Mouse (Mus musculus): Measurements from ENCODE around the gene Fat4. TPM values are rescaled to one million over a fixed set of nuclear protein-coding genes. Genes with fewer than 3 reads are reported as not detected.

Fat4 gene
- polyA plus RNA-seq, 1 experiment: 1.5 TPM

GRCm38 (mm10) chr3:38908426-38909111, 21.8 kb downstream of the Fat4 start:
- Histone ChIP-seq H3K4me1 (ENCODE audit: control insufficient read depth, insufficient read depth, low read length) (peaks cover 5% of the 10 kb centered on the region), H3K27ac (ENCODE audit: insufficient read depth, low read length) (no peak overlapping the region), H3K4me3 (replicated peaks; ENCODE audit: insufficient read depth, low read depth, low read length) (no peak overlapping the region), H3K27me3 (ENCODE audit: control insufficient read depth, insufficient read depth, low read length) (no peaks in the 10 kb centered on the region)
- DNase-seq: no peak
- no peak for TF ChIP-seq CTCF (IDR thresholded peaks at IDR 0.05; ENCODE audit: borderline replicate concordance, insufficient read depth, low read depth, low read length)
- no peak for TF ChIP-seq POLR2A (IDR thresholded peaks at IDR 0.05; ENCODE audit: borderline replicate concordance, insufficient read depth, low read length)
- WGBS: 39% methylated on average over 13 of the region's 13 CpGs

- Histone ChIP-seq H3K4me1 (ENCODE audit: control insufficient read depth, insufficient read depth, low read length) (peaks cover under 1% of the 10 kb centered on the region; the same call in 1 of the 2 replicates), H3K27ac (ENCODE audit: insufficient read depth, low read length) (no peak overlapping the region), H3K4me3 (replicated peaks; ENCODE audit: insufficient read depth, low read depth, low read length) (no peak overlapping the region), H3K27me3 (ENCODE audit: control insufficient read depth, insufficient read depth, low read length) (no peaks in the 10 kb centered on the region)
- TF ChIP-seq POLR2A (IDR thresholded peaks at IDR 0.05; ENCODE audit: borderline replicate concordance, insufficient read depth, low read length): no peak
- no peak for TF ChIP-seq CTCF (IDR thresholded peaks at IDR 0.05; ENCODE audit: borderline replicate concordance, insufficient read depth, low read depth, low read length)
- WGBS: 75% methylated on average over 5 of the region's 5 CpGs
- no peak for DNase-seq
Observed at GRCm38 (mm10) chr3:38912768-38913487, 26.2 kb downstream of the Fat4 start.

DNA sequence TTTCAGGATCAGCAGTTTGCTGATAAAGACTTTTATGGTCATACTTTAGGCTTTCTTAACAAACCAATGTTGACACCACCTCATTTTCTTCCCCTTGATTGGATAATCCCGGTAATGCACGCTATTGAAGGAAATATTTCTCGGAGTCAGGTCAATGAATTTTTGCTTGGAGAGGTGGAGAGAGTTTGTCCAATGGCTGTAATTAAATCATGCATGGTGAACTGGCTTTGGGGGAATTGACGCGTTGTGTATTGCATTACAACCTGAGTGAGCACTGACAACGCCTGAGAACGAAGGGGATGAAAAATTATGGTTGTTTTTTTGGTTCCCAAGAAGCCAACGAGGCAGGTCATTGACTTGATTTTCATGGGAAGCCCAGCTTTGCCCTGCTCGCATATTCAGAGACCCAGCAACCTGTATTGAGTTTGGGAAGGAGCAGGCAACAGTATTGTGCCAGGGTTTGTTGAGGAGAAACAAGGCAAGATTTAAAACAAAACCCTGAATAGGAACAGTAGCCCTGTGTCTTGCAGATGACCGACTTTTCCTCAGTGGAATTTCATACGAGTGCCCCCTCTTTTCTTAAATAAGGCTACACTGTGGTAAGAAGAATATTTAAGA, 26.9 kb downstream of the Fat4 start:
- no peak overlapping the region for H3K27ac ChIP-seq (ENCODE audit: insufficient read depth, low read length)
- no peaks in the 10 kb centered on the region for H3K27me3 ChIP-seq (ENCODE audit: control insufficient read depth, insufficient read depth, low read length)
- 29% methylated on average over 11 of the region's 11 CpGs for WGBS
- DNase-seq: no peak
- no peaks in the 10 kb centered on the region for H3K4me1 ChIP-seq (ENCODE audit: control insufficient read depth, insufficient read depth, low read length)
- no peak overlapping the region for H3K4me3 ChIP-seq (replicated peaks; ENCODE audit: insufficient read depth, low read depth, low read length)
- TF ChIP-seq CTCF (IDR thresholded peaks at IDR 0.05; ENCODE audit: borderline replicate concordance, insufficient read depth, low read depth, low read length): no peak
- TF ChIP-seq POLR2A (IDR thresholded peaks at IDR 0.05; ENCODE audit: borderline replicate concordance, insufficient read depth, low read length): no peak

DNA sequence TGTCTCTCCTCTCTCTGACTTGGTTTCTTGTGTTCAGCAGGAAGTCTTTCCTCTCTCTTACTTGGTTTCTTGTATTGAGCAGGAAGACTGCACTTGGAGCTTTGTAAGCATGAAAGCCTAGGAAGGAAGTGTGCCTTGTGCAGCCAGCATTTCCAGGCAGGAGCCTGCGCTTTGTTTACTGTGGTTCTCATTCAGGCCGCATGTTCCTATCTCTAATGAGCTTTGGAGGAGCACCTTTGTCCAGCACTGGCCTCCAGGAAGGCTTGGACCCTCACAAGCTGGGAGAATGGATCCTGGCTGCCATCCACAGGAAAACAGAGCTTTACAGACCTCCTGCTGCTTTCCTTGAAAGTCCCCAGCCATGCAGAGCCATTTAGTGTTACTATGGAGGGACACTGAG, 32.2 kb downstream of the Fat4 start:
- 57% methylated on average over 2 of the region's 2 CpGs for WGBS

GRCm38 (mm10) chr3:38921031-38921430, 34.3 kb downstream of the Fat4 start:
- Histone ChIP-seq H3K4me1 (ENCODE audit: control insufficient read depth, insufficient read depth, low read length) (no peaks in the 10 kb centered on the region), H3K27me3 (ENCODE audit: control insufficient read depth, insufficient read depth, low read length) (no peaks in the 10 kb centered on the region), H3K27ac (ENCODE audit: insufficient read depth, low read length) (no peak overlapping the region), H3K4me3 (replicated peaks; ENCODE audit: insufficient read depth, low read depth, low read length) (no peak overlapping the region)
- DNase-seq: no peak
- no peak for TF ChIP-seq POLR2A (IDR thresholded peaks at IDR 0.05; ENCODE audit: borderline replicate concordance, insufficient read depth, low read length)
- TF ChIP-seq CTCF (IDR thresholded peaks at IDR 0.05; ENCODE audit: borderline replicate concordance, insufficient read depth, low read depth, low read length): no peak
- 45% methylated on average over 2 of the region's 2 CpGs for WGBS

More for the DNA sequence above, 32.2 kb downstream of the Fat4 start:
- Histone ChIP-seq H3K27me3 (ENCODE audit: control insufficient read depth, insufficient read depth, low read length) (no peaks in the 10 kb centered on the region), H3K4me3 (replicated peaks; ENCODE audit: insufficient read depth, low read depth, low read length) (no peak overlapping the region), H3K4me1 (ENCODE audit: control insufficient read depth, insufficient read depth, low read length) (no peaks in the 10 kb centered on the region), H3K27ac (ENCODE audit: insufficient read depth, low read length) (no peak overlapping the region)
- TF ChIP-seq POLR2A (IDR thresholded peaks at IDR 0.05; ENCODE audit: borderline replicate concordance, insufficient read depth, low read length) (no peak), CTCF (IDR thresholded peaks at IDR 0.05; ENCODE audit: borderline replicate concordance, insufficient read depth, low read depth, low read length) (no peak)
- no peak for DNase-seq

DNA sequence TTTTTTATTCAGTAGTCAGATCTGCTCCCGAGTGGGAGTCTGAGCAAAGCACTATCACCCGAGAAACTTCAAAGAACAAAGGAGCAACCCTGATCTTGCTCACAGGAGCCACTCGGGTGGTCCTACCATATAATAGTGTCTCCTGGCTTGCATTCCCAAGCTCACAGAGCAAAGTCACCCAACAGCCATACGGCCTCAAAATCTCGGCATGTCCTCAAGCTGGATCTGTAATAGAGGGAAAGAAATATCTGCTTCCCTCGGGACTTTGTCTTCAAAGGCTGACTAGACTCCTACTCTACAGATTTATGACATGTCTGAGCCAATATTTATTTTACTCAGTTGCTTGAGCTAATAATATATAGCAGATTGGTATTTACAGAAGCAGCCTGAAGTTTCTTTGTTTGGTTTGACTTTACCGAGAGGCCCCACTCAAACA, 36.5 kb downstream of the Fat4 start:
- H3K4me1 ChIP-seq (ENCODE audit: control insufficient read depth, insufficient read depth, low read length): no peaks in the 10 kb centered on the region
- no peak for TF ChIP-seq CTCF (IDR thresholded peaks at IDR 0.05; ENCODE audit: borderline replicate concordance, insufficient read depth, low read depth, low read length)
- no peak for TF ChIP-seq POLR2A (IDR thresholded peaks at IDR 0.05; ENCODE audit: borderline replicate concordance, insufficient read depth, low read length)
- 64% methylated on average over 7 of the region's 7 CpGs for WGBS
- DNase-seq: no peak
- H3K27ac ChIP-seq (ENCODE audit: insufficient read depth, low read length): no peak overlapping the region
- H3K27me3 ChIP-seq (ENCODE audit: control insufficient read depth, insufficient read depth, low read length): no peaks in the 10 kb centered on the region
- no peak overlapping the region for H3K4me3 ChIP-seq (replicated peaks; ENCODE audit: insufficient read depth, low read depth, low read length)

- H3K27me3 ChIP-seq (ENCODE audit: control insufficient read depth, insufficient read depth, low read length): no peaks in the 10 kb centered on the region
- H3K4me3 ChIP-seq (replicated peaks; ENCODE audit: insufficient read depth, low read depth, low read length): no peak overlapping the region
- WGBS: 28% methylated on average over 4 of the region's 4 CpGs
- H3K27ac ChIP-seq (ENCODE audit: insufficient read depth, low read length): no peak overlapping the region
- DNase-seq: no peak
- TF ChIP-seq CTCF (IDR thresholded peaks at IDR 0.05; ENCODE audit: borderline replicate concordance, insufficient read depth, low read depth, low read length) (no peak), POLR2A (IDR thresholded peaks at IDR 0.05; ENCODE audit: borderline replicate concordance, insufficient read depth, low read length) (no peak)
- H3K4me1 ChIP-seq (ENCODE audit: control insufficient read depth, insufficient read depth, low read length): no peaks in the 10 kb centered on the region
Observed at GRCm38 (mm10) chr3:38928076-38928686, 41.4 kb downstream of the Fat4 start.

Measured in cerebellum, adult 2 months (tissue).